In the genomic region with DNA sequence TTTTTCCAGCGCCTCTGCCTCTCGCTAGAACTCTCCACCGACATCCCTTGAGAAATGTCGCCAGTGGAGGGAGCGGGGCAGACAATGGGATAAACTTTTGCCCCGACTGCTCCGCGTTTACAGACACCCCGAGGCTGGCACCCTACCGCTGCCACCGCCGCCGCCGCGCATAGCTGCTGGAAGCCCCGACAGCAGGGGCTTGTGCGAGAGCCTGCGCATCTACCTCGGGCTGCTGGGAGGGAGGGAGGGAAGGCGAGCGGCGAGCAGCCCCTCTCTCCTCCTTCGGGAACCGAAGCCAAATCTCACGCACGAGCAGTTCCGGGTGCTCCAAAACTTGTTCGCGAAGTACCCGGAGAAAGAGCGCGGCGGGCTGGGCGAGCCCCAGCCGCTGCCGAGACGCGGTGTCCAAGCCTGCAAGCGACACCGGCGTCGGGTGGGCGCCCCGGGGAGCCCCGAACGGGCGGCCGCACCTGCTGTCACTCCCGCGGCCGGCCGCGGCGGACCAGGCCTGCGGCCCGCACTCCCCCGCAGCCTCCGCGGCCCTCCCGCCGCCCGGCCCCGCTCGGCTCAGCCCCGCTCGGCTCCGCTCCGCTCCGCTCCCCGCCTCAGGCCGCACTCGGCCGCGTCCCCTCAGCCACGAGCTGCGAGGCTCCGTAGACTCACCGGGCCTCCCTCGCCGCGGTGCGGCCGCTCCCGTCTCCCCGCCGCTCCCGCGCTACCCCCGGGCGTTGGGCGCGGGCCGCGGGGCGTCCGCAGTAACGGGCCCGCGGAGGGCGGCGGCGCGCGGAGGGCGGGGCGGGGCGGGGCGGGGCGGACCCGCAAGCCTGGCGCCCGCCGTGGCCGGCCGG, we compare ENCODE assay signal across 8 mouse cellular contexts. TPM values are rescaled to one million over a fixed set of nuclear protein-coding genes. Genes with fewer than 3 reads are reported as not detected.
DNase-seq lines count a peak whose midpoint lies in the region; ATAC-seq and TF ChIP-seq lines count a peak whose summit lies in the region.

No protein-coding gene starts in this region.

- no peak for TF ChIP-seq CTCF in bone marrow, adult 2 months (IDR thresholded peaks at IDR 0.05; ENCODE audit: control insufficient read depth, insufficient read depth, low read length)
- TF ChIP-seq CTCF in embryonic fibroblast, embryonic 13.5 days (IDR thresholded peaks at IDR 0.05; ENCODE audit: borderline replicate concordance, insufficient read depth, low read length) = no peak
- TF ChIP-seq CTCF in stomach, postnatal 0 days (IDR thresholded peaks at IDR 0.05; ENCODE audit: low read depth) = no peak

- peak; percentile 73 for ATAC-seq in kidney, embryonic 14.5 days (ENCODE audit: low FRiP score, low TSS enrichment)
- peak; percentile 78 for ATAC-seq in hindbrain, embryonic 11.5 days (ENCODE audit: low FRiP score)
- peak; percentile 74 for ATAC-seq in limb, embryonic 15.5 days (ENCODE audit: insufficient number of reproducible peaks, low FRiP score, low TSS enrichment, low read depth)
- ATAC-seq in midbrain, embryonic 13.5 days = peak; percentile 87
- ATAC-seq in stomach, postnatal 0 days (ENCODE audit: low FRiP score, low TSS enrichment) = peak; percentile 74

- no peak for DNase-seq in kidney, adult 9 months
- DNase-seq in hindbrain, embryonic 11.5 days (ENCODE audit: low spot score) = peak; percentile 69
- peak; percentile 64 for DNase-seq in stomach, postnatal 0 days (ENCODE audit: low spot score)

- no peaks in the 10 kb centered on the region for H3K9me3 ChIP-seq in kidney, embryonic 14.5 days (ENCODE audit: control insufficient read depth, low read length)
- H3K9me3 ChIP-seq in hindbrain, embryonic 11.5 days (ENCODE audit: control insufficient read depth, low read length) = no peaks in the 10 kb centered on the region
- H3K9me3 ChIP-seq in limb, embryonic 15.5 days = no peaks in the 10 kb centered on the region
- no peaks in the 10 kb centered on the region for H3K9me3 ChIP-seq in midbrain, embryonic 13.5 days
- no peaks in the 10 kb centered on the region for H3K9me3 ChIP-seq in stomach, postnatal 0 days (ENCODE audit: control insufficient read depth, low read length)

- under 1% methylated on average over 57 of the region's 115 CpGs for WGBS in kidney, embryonic 14.5 days
- under 1% methylated on average over 114 of the region's 115 CpGs for WGBS in bone marrow, adult 2 months
- under 1% methylated on average over 65 of the region's 115 CpGs for WGBS in hindbrain, embryonic 11.5 days
- under 1% methylated on average over 95 of the region's 115 CpGs for WGBS in limb, embryonic 15.5 days
- WGBS in midbrain, embryonic 13.5 days = under 1% methylated on average over 71 of the region's 115 CpGs
- under 1% methylated on average over 70 of the region's 115 CpGs for WGBS in stomach, postnatal 0 days

- no peaks in the 10 kb centered on the region for H3K36me3 ChIP-seq in kidney, embryonic 14.5 days (ENCODE audit: control insufficient read depth, insufficient read depth, low read length)
- H3K36me3 ChIP-seq in hindbrain, embryonic 11.5 days (ENCODE audit: control insufficient read depth, insufficient read depth, low read length) = no peaks in the 10 kb centered on the region
- no peaks in the 10 kb centered on the region for H3K36me3 ChIP-seq in limb, embryonic 15.5 days
- H3K36me3 ChIP-seq in midbrain, embryonic 13.5 days = no peaks in the 10 kb centered on the region
- H3K36me3 ChIP-seq in stomach, postnatal 0 days (ENCODE audit: control insufficient read depth, insufficient read depth, low read length) = no peaks in the 10 kb centered on the region

- peak overlapping the region; percentile 89 for H3K4me2 ChIP-seq in kidney, embryonic 14.5 days (replicated peaks; ENCODE audit: low read depth, low read length)
- H3K4me2 ChIP-seq in hindbrain, embryonic 11.5 days (replicated peaks; ENCODE audit: low read depth, low read length) = peak overlapping the region; percentile 80
- H3K4me2 ChIP-seq in limb, embryonic 15.5 days = peak overlapping the region; percentile 79
- peak overlapping the region; percentile 79 for H3K4me2 ChIP-seq in midbrain, embryonic 13.5 days (replicated peaks)
- H3K4me2 ChIP-seq in stomach, postnatal 0 days (replicated peaks; ENCODE audit: low read depth) = peak overlapping the region; percentile 81

- peak overlapping the region; percentile 42 for H3K27ac ChIP-seq in kidney, embryonic 14.5 days (ENCODE audit: low read depth, low read length)
- no peak overlapping the region; the same call in 1 of the 2 replicates for H3K27ac ChIP-seq in bone marrow, adult 2 months (ENCODE audit: control insufficient read depth, insufficient read depth, low read depth, low read length, poor library complexity)
- peak overlapping the region; percentile 2; the same call in 1 of the 2 replicates for H3K27ac ChIP-seq in embryonic fibroblast, embryonic 13.5 days (ENCODE audit: insufficient read depth, low read length)
- peak overlapping the region; percentile 83 for H3K27ac ChIP-seq in hindbrain, embryonic 11.5 days (ENCODE audit: low read depth, low read length)
- peak overlapping the region; percentile 85 for H3K27ac ChIP-seq in limb, embryonic 15.5 days
- peak overlapping the region; percentile 87 for H3K27ac ChIP-seq in midbrain, embryonic 13.5 days
- H3K27ac ChIP-seq in stomach, postnatal 0 days (replicated peaks) = peak overlapping the region; percentile 82

- H3K4me3 ChIP-seq in kidney, embryonic 14.5 days (ENCODE audit: low read length) = peak overlapping the region; percentile 84
- H3K4me3 ChIP-seq in bone marrow, adult 2 months (replicated peaks; ENCODE audit: control insufficient read depth, low read depth, low read length) = peak overlapping the region; percentile 65
- H3K4me3 ChIP-seq in embryonic fibroblast, embryonic 13.5 days (ENCODE audit: insufficient read depth, low read length) = peak overlapping the region; percentile 61
- peak overlapping the region; percentile 79 for H3K4me3 ChIP-seq in hindbrain, embryonic 11.5 days (ENCODE audit: low read depth, low read length)
- H3K4me3 ChIP-seq in limb, embryonic 15.5 days = peak overlapping the region; percentile 88
- H3K4me3 ChIP-seq in midbrain, embryonic 13.5 days (replicated peaks) = peak overlapping the region; percentile 73
- H3K4me3 ChIP-seq in stomach, postnatal 0 days (ENCODE audit: low read depth, low read length) = peak overlapping the region; percentile 77

- no peak for TF ChIP-seq POLR2A in bone marrow, adult 2 months (IDR thresholded peaks at IDR 0.05; ENCODE audit: borderline replicate concordance, control insufficient read depth, low read depth, low read length)
- TF ChIP-seq POLR2A in embryonic fibroblast, embryonic 13.5 days (IDR thresholded peaks at IDR 0.05; ENCODE audit: low read depth, low read length) = no peak

- peak overlapping the region; percentile 82 for H3K9ac ChIP-seq in kidney, embryonic 14.5 days (ENCODE audit: low read depth, low read length)
- H3K9ac ChIP-seq in hindbrain, embryonic 11.5 days (ENCODE audit: low read depth, low read length) = peak overlapping the region; percentile 89
- peak overlapping the region; percentile 75 for H3K9ac ChIP-seq in limb, embryonic 15.5 days
- H3K9ac ChIP-seq in midbrain, embryonic 13.5 days (replicated peaks) = peak overlapping the region; percentile 88
- peak overlapping the region; percentile 76 for H3K9ac ChIP-seq in stomach, postnatal 0 days (ENCODE audit: low read length)

- H3K27me3 ChIP-seq in kidney, embryonic 14.5 days (ENCODE audit: control insufficient read depth, insufficient read depth, low read length) = no peaks in the 10 kb centered on the region
- no peaks in the 10 kb centered on the region for H3K27me3 ChIP-seq in hindbrain, embryonic 11.5 days (ENCODE audit: control insufficient read depth, insufficient read depth, low read length)
- no peaks in the 10 kb centered on the region for H3K27me3 ChIP-seq in limb, embryonic 15.5 days
- H3K27me3 ChIP-seq in midbrain, embryonic 13.5 days = 0 out of 2 replicates have a peak, but pooled peaks cover 10% of the 10 kb centered on the region
- H3K27me3 ChIP-seq in stomach, postnatal 0 days (ENCODE audit: control insufficient read depth, insufficient read depth, low read length) = no peaks in the 10 kb centered on the region

- TF ChIP-seq EP300 in stomach, postnatal 0 days (optimal IDR thresholded peaks at IDR 0.05) = no peak

- no peaks in the 10 kb centered on the region; the same call in 1 of the 2 replicates for H3K4me1 ChIP-seq in kidney, embryonic 14.5 days (ENCODE audit: control insufficient read depth, insufficient read depth, low read length)
- no peaks in the 10 kb centered on the region for H3K4me1 ChIP-seq in bone marrow, adult 2 months (ENCODE audit: control insufficient read depth, insufficient read depth, low read length)
- H3K4me1 ChIP-seq in embryonic fibroblast, embryonic 13.5 days (ENCODE audit: control insufficient read depth, insufficient read depth, low read length) = no peaks in the 10 kb centered on the region; the same call in 1 of the 2 replicates
- no peaks in the 10 kb centered on the region for H3K4me1 ChIP-seq in hindbrain, embryonic 11.5 days (replicated peaks; ENCODE audit: control insufficient read depth, insufficient read depth, low read length)
- H3K4me1 ChIP-seq in limb, embryonic 15.5 days = peaks cover 12% of the 10 kb centered on the region
- peaks cover 25% of the 10 kb centered on the region for H3K4me1 ChIP-seq in midbrain, embryonic 13.5 days (replicated peaks)
- H3K4me1 ChIP-seq in stomach, postnatal 0 days (replicated peaks; ENCODE audit: control insufficient read depth, insufficient read depth) = no peaks in the 10 kb centered on the region

RNA-seq across cellular contexts. Expression of a gene that starts 1.9 kb away (rescaled TPM):
- 26.9 and 33.7 TPM in 2 replicates for polyA plus RNA-seq in kidney, embryonic 14.5 days (2014; fragmentation: Nextera tagmentation; extraction: Ambion mirVana)
- polyA plus RNA-seq in bone marrow, adult 2 months (2011; ENCODE audit: insufficient read depth, insufficient read length, low replicate concordance, missing spikeins) = 5.3 and 17.2 TPM in 2 replicates
- 23.8 and 33.9 TPM in 2 replicates for polyA plus RNA-seq in embryonic fibroblast, embryonic 13.5 days (2011; ENCODE audit: insufficient read length, low read depth, missing spikeins)
- 37.3 and 45.2 TPM in 2 replicates for polyA plus RNA-seq in hindbrain, embryonic 11.5 days (2014; fragmentation: Nextera tagmentation; extraction: Ambion mirVana)
- 23.8 and 26.4 TPM in 2 replicates for polyA plus RNA-seq in limb, embryonic 15.5 days (2015; fragmentation: Nextera tagmentation; extraction: Ambion mirVana)
- polyA plus RNA-seq in midbrain, embryonic 13.5 days (2015; fragmentation: Nextera tagmentation; extraction: Ambion mirVana) = 26.1 and 27.7 TPM in 2 replicates
- 14.0 and 14.8 TPM in 2 replicates for polyA plus RNA-seq in stomach, postnatal 0 days (2015; fragmentation: Nextera tagmentation; extraction: Ambion mirVana)

RNA-seq across cellular contexts. Expression of a gene that starts 58.2 kb away (rescaled TPM):
- 60.8 and 98.7 TPM in 2 replicates for polyA plus RNA-seq in kidney, embryonic 14.5 days (2014; fragmentation: Nextera tagmentation; extraction: Ambion mirVana)
- 20.9 and 31.6 TPM in 2 replicates for polyA plus RNA-seq in bone marrow, adult 2 months (2011; ENCODE audit: insufficient read depth, insufficient read length, low replicate concordance, missing spikeins)
- polyA plus RNA-seq in embryonic fibroblast, embryonic 13.5 days (2011; ENCODE audit: insufficient read length, low read depth, missing spikeins) = 102 and 103 TPM in 2 replicates
- polyA plus RNA-seq in hindbrain, embryonic 11.5 days (2014; fragmentation: Nextera tagmentation; extraction: Ambion mirVana) = 124 and 159 TPM in 2 replicates
- 98.8 and 108 TPM in 2 replicates for polyA plus RNA-seq in limb, embryonic 15.5 days (2015; fragmentation: Nextera tagmentation; extraction: Ambion mirVana)
- polyA plus RNA-seq in midbrain, embryonic 13.5 days (2015; fragmentation: Nextera tagmentation; extraction: Ambion mirVana) = 116 and 132 TPM in 2 replicates
- polyA plus RNA-seq in stomach, postnatal 0 days (2015; fragmentation: Nextera tagmentation; extraction: Ambion mirVana) = 61.4 and 65.4 TPM in 2 replicates
